ENCODE assay signal across 15 mouse cellular contexts in the genomic region with DNA sequence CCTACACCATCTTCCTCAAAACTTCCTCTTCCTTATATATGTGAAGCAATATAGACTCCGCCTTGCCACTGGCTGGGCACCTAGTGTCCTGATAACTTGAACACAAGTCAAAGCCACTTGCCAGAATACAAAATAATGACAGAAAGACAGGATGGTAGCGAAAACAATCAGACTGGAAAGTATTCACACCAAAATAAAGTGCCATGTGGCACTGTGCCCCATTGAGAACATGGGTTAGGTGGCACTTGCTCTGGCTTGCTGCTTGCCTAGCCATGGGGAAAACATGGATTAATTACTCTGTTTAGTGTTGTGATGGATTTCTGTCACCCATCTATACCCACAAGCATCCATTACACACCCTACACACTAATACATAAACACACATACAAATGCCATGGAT.
"Had no signal": no experiment of that assay in that cellular context is flagged by ENCODE, and none has a peak within 500 bp of the region (broad histone marks: within the 10 kb centered on the region; RNA-seq: fewer than 3 reads in every experiment).

No protein-coding gene starts in this region.

- H3K36me3 ChIP-seq: limb, embryonic 13.5 days had no signal

- DNase-seq: kidney, adult 9 months; kidney, postnatal 36 days; layer of hippocampus, postnatal 36 days; lung, adult 18-20 months; midbrain, embryonic 14.5 days; retina, postnatal 1 day; right cerebral cortex, postnatal 4 days; spleen, adult 18-20 months; thymus, adult 18-20 months; thymus, postnatal 14 days had no signal

- H3K27ac ChIP-seq: kidney, postnatal 0 days; layer of hippocampus, adult 2 months; limb, embryonic 13.5 days; liver, embryonic 14.5 days had no signal

- H3K4me3 ChIP-seq: layer of hippocampus, adult 2 months; limb, embryonic 13.5 days; myocyte had no signal

- H3K9ac ChIP-seq: limb, embryonic 13.5 days; liver, embryonic 14.5 days had no signal

- H3K9me3 ChIP-seq: limb, embryonic 13.5 days had no signal

- H3K4me2 ChIP-seq: limb, embryonic 13.5 days had no signal
